Mouse (Mus musculus) megakaryocyte-erythroid progenitor cell, adult 5-6 weeks (primary cell): ENCODE measurements around the gene Slc25a13. TPM values are rescaled to one million over a fixed set of nuclear protein-coding genes. Genes with fewer than 3 reads are reported as not detected.

Experiments used
- ATAC-seq: replicated peaks from 2 replicates; pipeline ENCODE4 v1.8.0; 2016; ENCODE audit warnings: mild to moderate bottlenecking, inconsistent platforms; ENCODE audit not compliant: severe bottlenecking, poor library complexity, low FRiP score, low TSS enrichment
- total RNA-seq, 2 experiments: library from RNA; stranded (forward) in 1 of 2; stranded (reverse) in 1 of 2; fragments of 200-1000, 215-1000 nt in 1 of 2; fragments of >200 nt in 1 of 2; fragmentation: Nextera tagmentation in 1 of 2; gene quantifications; 2 replicates each; pipeline ENCODE4 v1.2.3; 2014 to 2017

Slc25a13 gene
- total RNA-seq, 2 experiments from 2014 or later: 8.0 to 35.3 TPM

DNA sequence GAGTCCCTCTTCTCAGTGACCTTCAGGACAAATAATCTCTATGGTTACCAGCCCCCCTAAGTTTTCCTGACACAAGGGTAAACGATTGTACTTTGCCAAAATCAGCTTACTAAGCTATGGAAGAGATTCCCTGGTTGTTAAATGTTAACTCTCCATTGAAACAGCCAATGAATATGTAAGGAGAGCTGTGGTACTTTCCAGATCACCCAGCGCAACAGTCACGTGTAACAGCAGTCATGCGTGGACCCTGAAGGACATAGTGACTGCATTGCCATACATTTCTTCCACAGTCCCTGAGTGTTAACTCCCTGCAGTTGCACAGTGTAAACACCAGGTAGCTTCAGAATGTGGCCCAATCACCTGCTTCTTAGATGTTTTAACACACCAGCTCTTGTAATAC is 82.0 kb downstream of the Slc25a13 start:
- no peak for ATAC-seq

DNA sequence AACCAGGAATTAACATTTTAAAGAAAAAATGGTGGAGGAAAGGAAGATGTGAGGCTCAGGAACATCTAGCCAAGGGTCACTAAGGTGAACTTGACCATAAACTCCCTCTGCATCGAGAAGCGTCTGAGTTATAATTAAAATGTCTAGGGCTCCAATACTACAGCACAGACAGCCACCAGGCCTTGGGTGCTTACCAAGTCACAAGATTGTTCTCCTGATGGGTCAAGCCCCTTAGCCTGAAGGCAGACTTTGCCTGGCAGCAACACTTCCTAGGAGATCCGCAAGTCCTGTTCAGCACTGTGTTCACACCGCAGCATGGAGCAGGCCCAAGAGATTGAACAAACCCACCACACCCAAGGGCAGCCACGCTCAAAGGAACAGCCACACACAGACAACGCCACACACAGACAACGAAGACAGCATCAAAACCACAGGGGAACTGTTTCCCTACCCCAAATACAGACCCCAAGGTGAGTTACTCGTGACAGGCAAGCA is 83.4 kb downstream of the Slc25a13 start:
- no peak for ATAC-seq

DNA sequence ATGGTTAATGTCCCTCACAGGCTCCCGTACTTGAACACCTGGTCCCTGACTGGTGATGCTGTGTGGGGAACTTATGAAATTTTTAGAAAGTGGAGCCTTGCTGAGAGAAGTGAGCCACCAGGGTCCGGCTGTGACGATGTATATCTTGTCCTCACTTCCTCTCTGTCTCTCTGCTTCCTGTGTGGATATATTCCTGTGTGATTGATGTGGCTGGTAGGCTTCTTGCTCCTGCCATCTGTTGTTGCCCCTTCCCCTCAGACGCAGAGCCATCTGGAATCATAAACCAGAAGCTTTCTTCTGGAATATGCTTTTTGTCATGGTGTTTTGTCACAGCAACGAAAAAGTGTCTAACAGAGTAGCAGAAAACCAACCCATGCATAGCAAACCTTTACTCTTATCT is 84.9 kb downstream of the Slc25a13 start:
- ATAC-seq: no peak

DNA sequence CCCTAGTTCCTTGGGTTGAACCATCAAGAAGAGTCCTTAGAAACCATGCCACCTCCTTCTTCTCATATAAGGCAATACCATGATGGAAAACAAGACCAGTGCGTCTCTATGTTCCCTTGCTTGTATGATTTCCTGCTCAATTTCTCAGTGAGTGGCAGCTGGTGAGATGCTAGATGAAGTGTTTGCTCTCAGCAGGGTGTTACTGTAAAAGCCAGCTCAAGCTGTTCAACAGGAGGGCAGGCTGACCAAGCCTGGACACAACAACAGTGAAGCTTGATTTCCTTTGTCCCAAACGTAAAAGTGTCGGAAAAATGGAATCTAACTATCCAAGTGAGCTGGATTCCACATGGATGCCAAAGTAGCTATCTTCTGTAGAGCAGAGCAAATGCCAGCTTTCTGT is 91.4 kb downstream of the Slc25a13 start:
- ATAC-seq: no peak

DNA sequence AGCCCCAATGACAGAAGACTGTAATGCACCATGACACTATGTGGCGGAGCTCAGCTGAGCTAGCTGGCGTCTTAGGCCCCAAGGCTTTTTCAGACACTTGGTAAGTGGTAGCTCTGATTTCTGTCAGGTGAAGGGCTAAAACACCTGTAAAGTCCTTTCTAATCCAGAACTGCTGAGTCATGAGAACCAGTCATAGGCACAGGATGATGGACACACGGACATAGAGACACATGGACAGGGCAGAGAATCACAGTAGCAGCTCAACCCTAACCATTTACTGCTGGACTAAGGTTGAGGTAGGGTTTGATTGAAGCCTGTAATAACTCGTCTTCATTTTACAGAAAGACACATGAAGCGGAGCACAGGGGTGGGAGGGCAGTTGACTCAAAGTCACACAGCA is 95.1 kb downstream of the Slc25a13 start:
- ATAC-seq: no peak

DNA sequence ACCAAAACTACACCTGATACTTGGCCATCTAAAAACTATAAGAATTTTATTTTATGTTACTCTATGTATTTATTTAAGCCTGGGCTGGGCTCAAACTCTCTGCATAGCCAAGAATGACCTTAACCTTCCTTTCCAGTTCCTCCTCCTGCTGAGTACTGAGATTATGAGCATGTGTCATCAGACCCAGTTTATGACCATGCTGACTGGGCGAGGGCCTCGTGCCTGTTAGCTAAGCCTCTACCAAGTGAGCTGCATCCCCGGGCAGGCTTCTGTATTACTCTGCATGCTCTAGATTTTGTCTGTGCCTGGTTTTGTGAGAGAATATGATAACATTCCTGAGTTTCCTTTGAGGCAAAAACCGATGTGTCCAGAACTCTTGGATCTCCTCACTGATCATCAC is 96.1 kb downstream of the Slc25a13 start:
- ATAC-seq: no peak

DNA sequence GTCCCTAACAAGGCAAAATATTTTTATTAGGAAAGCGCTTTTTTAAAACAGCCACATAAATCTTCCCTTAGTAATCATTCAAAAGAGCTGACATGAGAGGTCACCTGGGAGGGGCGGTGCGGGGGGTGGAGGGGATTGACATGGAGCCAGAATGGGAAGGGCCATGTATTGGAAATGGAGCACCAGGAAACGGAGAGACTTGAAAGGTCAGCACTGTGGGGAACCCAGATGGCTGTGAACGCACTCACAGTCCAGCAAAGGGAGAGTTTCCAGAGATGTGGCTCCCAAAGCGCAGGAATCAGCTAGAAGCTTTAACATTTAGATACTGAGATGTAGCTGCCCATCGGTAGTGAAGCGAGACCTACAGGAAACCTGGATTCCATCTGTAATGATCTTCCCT is 101.2 kb downstream of the Slc25a13 start:
- ATAC-seq: no peak

DNA sequence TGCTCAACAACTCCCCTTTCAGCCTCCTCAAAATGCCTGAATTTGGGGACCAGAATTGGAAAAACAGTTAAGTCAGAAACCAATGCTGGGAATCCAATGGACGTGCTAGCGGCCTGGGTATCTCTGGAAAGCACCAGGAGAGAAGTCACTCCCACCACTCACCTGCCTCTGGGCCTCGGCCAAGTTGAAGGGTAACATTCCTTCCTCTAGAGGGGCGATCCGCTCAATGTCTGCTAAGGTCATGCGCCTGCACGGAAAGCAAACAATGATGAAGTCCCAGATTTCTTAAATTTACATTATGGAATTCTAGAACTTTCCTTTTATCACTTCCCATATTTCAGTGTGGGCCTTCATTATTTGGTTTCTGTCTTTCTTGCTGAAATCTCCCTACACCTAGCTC is 103.2 kb downstream of the Slc25a13 start:
- no peak for ATAC-seq

DNA sequence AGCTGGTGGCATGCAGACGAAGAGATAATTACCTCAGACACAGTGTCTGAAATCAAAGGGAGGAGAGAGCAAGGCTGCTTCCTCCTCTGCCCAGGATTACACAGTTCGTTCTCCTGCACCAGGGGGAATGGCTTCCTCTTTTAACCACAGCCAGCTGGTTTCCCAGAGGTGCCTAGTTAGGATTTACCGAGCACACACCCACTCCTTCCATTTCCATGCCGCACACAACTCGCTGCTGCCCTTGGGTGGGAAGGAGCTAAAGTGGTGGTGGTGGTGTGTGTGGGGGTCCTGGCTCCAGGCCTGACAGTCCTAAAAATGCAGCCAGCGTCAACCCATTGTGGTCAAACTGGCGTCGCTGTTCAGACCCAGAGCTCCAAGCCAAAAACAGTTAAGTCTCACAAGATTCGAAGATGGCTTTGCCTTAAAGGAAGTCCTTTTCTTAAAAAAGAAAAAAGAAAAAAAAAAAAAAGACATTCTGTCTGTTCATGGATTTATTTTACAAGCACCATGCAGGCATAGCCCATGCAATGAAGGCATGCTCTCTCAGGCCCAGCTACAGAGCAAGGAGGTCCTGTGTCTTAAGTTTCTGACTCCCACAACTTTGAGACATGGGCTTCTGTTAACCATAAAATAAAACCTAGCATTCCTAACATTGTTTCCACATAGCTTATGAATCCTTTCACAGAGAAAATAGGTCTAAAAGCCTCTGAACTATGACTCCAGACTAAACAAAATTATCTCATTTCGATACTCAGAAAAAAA is 104.0 kb downstream of the Slc25a13 start:
- no peak for ATAC-seq

DNA sequence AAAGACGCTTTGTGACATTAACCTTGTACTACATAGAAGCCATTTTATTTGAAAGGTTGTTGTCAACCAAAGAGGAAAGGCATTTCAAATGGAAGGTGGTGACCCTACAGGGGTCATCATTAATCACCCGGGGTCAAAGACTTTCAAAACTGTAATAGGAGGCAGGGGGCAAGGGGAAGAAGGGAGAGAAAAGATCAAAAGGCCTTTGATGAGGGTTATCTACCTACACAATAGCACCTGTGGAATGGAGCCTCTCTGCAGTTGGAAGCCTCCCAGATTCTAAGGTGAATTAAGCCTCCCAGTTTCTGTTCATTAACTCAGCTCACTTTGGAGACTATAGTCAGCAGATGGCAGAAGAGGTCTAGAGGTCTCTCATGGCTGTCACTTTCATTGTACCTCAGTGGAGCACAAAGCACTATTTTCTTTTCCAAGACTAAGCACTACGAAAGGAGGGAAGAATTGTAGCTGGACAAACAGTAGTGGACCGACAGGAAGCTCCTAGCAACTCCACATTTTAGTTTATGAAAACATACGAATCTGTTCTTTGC is 109.5 kb downstream of the Slc25a13 start:
- no peak for ATAC-seq

DNA sequence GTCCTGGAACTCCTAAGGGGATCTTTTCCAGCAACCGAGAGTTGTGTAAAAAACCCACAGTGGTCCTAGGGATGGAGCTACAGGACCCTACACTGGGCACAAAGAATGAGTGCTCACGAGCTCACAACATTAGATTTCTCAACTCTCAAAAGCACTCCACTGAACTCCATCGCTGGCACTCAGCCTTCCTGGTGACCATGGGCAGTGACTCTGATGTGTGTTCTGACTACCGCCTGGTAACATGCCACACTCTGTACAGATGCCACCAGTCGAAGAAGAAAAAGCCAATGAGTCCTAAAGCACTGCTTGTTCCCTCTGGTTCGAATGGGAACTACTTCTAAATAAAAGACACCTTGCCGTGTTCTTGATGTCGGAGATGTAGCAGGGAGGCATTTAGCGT is 111.4 kb downstream of the Slc25a13 start:
- ATAC-seq: no peak

DNA sequence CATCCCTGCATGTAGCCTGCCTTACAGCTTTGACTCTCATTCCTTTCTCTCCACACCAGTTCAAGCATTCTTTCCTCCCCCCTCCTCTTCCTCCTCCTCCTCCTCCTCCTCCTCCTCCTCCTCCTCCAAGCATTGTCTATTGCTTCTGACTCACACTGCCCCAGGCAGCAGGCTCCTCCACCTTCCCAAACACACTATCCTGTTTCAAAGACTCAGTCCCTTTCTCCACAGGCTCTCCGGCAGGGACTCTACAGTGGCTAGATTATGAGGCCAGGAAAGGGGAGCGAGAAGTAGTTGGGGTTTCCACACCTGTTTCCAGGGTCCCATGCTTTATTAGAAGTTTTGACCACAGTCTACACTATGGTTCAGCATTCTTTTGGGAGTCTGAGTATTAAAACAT is 113.5 kb downstream of the Slc25a13 start:
- no peak for ATAC-seq

DNA sequence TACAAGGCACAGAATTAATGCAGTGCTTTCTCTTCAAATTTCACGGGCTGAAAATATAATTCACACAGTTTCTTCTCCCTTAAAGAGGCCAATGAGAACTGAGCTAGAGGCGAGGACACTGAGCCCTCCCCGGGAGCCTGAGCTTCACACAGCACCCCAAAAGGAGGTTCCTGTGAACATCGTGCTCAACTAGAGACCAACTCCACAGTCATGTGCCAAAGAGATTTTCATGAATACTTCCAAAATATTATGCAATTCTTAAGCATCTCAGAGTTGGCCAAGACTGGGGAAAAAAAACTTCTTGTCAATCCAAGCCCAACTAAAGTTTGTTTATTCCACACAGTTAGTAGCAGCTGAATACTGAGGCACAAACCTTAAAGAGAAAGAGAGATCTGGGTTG is 115.4 kb downstream of the Slc25a13 start:
- ATAC-seq: no peak

DNA sequence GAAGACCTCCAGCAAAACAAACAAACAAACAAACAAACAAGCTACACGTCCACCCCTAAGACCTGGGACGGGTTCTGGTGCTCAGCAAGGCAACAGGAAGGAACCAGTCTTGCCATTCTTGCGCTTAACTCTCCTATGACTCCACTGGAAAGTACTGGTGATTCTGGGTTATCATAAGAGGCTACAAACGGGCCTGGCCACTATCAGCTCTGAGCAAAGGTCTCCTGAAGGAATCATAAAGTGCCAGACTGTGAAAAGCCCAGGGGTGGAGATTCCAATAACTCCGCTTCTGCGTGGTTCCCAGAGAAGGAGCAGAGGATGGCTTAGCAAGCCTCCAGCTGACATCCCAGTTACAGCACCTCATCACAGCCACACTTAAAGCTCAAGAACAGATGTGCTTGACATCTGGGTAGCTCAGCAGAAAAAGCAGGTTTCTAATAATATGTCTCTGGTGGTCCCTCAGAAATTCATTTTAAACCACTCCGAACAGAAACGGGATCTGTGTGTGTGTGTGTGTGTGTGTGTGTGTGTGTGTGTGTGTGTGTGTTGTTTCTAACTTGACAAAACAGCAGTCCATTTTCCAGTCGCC is 116.0 kb downstream of the Slc25a13 start:
- no peak for ATAC-seq

DNA sequence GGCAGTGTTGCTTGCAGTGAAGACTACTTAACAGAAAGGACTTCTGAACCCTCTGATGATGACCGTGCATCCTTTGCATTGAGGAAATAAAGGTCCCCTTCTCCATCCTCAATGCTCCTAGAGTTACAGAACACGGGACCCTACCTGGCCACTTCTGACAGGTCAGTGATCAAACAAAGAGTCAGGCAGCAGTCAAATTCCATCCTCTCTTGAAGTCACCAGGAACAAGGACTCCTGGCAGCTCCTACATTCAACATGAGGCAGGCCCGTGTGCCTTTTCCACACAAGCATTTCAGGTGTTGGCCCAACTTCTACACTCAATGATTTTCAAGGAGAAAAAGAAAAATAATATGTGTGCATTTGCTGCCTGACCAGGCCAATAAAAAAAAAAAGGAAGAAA is 123.0 kb downstream of the Slc25a13 start:
- ATAC-seq: no peak

DNA sequence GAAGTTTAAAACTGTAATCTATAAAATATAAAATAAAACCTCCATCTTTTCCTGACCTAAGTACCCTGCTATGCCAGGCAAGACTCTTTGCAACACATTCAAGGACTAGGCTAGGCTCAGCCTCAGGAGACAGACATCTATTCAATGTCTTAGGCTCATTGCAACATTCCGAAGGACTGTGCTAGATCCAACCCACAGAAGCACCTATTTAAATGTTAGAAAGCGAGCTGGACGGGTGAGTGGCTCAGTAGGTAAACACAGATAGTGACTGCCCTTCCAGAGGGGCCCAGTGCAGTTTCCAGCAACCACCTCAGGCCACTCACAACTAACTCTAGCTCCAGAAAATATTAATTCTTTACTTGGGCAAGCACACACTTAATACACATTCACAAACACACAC is 123.5 kb downstream of the Slc25a13 start:
- ATAC-seq: no peak

DNA sequence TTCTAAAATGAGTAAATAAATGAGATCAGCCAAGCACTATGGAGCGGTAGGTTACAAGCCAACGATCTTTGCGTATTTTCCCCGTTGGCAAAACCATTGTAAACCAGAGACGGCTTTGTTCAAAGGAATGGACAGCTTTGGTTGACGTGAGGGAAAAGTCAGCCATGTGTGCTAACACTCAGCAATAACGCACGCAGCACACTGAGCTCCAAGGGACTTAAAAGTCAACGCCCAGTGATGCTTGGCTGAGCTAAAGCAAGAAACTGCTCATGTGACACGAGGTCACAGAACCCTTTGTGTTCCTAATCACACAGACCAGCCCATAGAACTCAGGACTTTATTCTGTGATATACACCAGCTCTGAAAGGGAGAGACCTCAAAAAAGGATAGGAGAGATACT is 124.5 kb downstream of the Slc25a13 start:
- no peak for ATAC-seq

DNA sequence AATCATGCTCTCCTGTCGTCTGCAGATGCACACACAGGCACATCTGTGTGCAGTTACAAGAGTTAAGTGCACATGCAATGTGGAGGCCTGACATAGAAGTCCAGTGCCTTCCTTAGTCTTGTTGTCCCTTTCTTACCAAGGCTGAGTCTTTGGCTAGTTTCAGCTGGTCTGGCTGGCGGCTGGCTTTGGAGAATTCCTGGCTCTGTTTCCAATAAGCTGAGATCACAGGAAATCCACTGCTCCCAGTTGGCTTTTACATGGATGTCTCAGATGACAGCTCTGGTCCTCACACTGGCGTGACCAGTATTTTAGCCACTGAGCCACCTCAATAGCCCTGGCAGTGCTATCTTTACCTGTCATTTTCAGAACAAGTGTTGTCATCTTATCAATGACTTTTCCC is 126.0 kb downstream of the Slc25a13 start:
- ATAC-seq: no peak

DNA sequence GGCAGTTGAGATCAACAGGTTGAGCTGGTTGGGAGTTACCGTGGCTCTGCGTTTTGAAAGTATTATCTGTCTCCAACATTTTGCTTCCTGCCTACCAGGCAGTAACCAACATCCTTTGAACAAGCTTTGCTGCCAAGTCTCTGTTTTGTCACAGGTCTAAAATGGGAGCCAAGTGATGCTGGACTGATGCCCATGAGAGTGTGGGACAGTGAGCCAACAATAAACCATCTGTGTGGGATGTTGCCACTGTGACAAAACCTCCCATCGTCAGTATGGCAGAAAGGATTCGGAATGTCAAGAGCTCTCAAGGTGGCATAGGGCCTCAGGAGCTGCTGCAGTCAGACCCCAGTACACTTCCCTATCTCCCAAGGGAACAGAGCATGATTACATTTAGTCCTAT is 128.8 kb downstream of the Slc25a13 start:
- ATAC-seq: no peak

DNA sequence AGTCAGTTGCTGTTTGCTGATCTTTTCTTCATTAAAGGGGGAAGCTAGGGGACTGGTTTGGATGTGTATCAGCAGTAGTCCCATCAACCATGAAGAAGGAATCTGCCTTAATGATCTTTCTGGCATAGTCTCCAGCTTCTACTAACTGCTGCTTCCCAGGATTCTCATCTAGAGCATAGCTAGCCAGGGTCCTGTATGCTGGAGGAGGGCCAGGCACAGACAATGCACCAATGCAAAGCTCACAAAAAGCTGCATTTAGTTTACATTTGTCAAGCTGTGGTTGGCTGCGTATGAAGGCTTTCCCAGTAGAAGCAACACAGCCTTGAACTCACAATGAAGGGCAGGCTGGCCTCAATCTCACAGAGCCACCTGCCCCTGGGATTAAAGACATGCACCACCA is 136.5 kb downstream of the Slc25a13 start:
- no peak for ATAC-seq

DNA sequence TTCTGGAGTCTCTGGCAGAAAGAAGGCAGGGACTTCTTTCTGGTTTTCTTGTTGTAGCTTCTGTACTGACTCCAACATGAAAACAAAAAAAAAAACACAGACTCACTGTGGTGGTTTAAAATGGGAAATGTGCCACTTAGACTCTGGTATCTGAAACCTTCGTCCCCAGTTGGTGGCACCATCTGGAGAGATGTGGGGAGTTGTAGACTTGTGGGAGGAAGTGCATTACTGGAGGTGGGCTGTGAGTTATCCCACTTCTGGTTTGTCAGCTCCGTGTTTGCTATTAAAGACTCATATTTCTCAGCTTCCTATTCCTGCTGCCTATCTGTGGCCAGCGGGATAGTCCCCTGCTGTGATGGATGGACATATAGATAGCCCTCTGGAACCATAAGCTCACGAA is 139.7 kb downstream of the Slc25a13 start:
- no peak for ATAC-seq
